Mouse (Mus musculus) midbrain, postnatal 0 days (tissue): Measurements from ENCODE around the gene Samd8. TPM values are rescaled to one million over a fixed set of nuclear protein-coding genes. Genes with fewer than 3 reads are reported as not detected.
A peak's percentile ranks its signal among the peaks of the same experiment; 100 is the strongest.

Experiments used
- ATAC-seq: fragments of 200-750 bp; cut with Nextera tagmentation; 2 replicates; pipeline ENCODE4 v1.8.0; 2017; ENCODE audit warnings: moderate number of reproducible peaks, mild to moderate bottlenecking, moderate TSS enrichment, moderate library complexity; ENCODE audit not compliant: low FRiP score
- DNase-seq: peaks from one replicate; pipeline ENCODE4 v3.0.0-alpha.2; 2015; ENCODE audit warnings: low spot score
- H3K27ac ChIP-seq: fragments of 300-500 bp; sonication (generic); 2 replicates; pipeline ENCODE4 v1.5.1; 2014; ENCODE audit warnings: low read depth, mild to moderate bottlenecking, low read length, mixed read lengths
- H3K27me3 ChIP-seq: fragments of 300-500 bp; sonication (generic); 2 replicates; pipeline ENCODE4 v1.6.1; 2014; ENCODE audit warnings: low read length, control low read depth, mixed read lengths; ENCODE audit not compliant: insufficient read depth
- H3K36me3 ChIP-seq: fragments of 300-500 bp; sonication (generic); 2 replicates; pipeline ENCODE4 v1.6.1; 2014; ENCODE audit warnings: low read length, control low read depth, mixed read lengths; ENCODE audit not compliant: insufficient read depth
- H3K4me1 ChIP-seq: fragments of 300-500 bp; sonication (generic); 2 replicates; pipeline ENCODE4 v1.6.1; 2014; ENCODE audit warnings: mild to moderate bottlenecking, control low read depth, antibody characterized with exemption, low read length, mixed read lengths; ENCODE audit not compliant: insufficient read depth
- H3K4me2 ChIP-seq: fragments of 300-500 bp; sonication (generic); 2 replicates; pipeline ENCODE4 v1.6.1; 2014; ENCODE audit warnings: low read depth, mild to moderate bottlenecking, low read length, mixed read lengths; ENCODE audit not compliant: poor library complexity, severe bottlenecking
- H3K4me3 ChIP-seq: fragments of 300-500 bp; sonication (generic); 2 replicates; pipeline ENCODE4 v1.5.1; 2014; ENCODE audit warnings: low read depth, mild to moderate bottlenecking, low read length, moderate library complexity
- H3K9ac ChIP-seq: fragments of 300-500 bp; sonication (generic); replicated peaks from 2 replicates; pipeline ENCODE4 v1.6.1; 2014; ENCODE audit warnings: mild to moderate bottlenecking, low read length, moderate library complexity, mixed read lengths; ENCODE audit not compliant: poor library complexity, severe bottlenecking
- H3K9me3 ChIP-seq: fragments of 300-500 bp; sonication (generic); 2 replicates; pipeline ENCODE4 v1.6.1; 2016; ENCODE audit warnings: low read length, control low read depth
- CTCF ChIP-seq: IDR thresholded peaks from 2 replicates; pipeline ENCODE4 v1.5.1; 2016; ENCODE audit warnings: antibody characterized with exemption, mild to moderate bottlenecking
- WGBS: fragments of 180-500 bp; shearing (Covaris S2); extraction: QIAGEN DNeasy Blood & Tissue Kit; methylation state at CpG from one replicate; pipeline ENCODE4 v1.1.7; 2014; 5-methylcytosine and 5-hydroxymethylcytosine counted together
- polyA plus RNA-seq: library from polyadenylated mRNA; unstranded; fragments of >200 nt; fragmentation: Nextera tagmentation; extraction: Ambion mirVana; gene quantifications from 2 replicates; pipeline ENCODE4 v1.2.1, GENCODE M21; 2015
- total RNA-seq: library from RNA; depleted of rRNA; stranded (reverse); fragments of >200 nt; gene quantifications from 2 replicates; pipeline ENCODE4 v1.2.3, GENCODE M21; 2014

The Samd8 gene
- total and polyA plus RNA-seq, 2 experiments from 2014 or later: 28.6 to 65.9 TPM

DNA sequence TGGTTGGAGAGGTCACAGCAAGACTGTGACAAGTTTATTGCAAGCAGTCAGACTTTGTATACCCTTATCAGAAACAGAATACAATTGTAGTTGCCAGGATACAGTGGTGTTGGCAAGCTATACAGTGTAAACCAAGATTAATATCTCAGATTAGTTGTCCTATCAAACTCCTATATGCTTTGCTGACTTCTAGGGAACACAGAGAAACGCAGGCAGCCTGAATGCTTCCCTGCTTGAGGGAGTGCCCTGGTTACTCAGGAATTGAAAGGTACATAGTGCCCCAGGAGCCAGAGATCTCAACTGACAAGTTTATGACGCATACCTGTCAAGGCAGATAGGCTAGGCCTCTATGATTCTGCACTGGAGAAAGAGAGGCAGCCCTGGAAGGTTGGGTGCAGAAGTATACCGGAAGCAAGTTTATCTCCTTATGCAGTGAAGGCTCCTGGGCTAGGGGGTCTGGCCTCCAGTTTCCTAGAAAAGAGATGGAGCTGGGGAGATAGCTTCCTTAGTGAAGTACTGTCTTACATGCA lies 56.4 kb downstream of the Samd8 start:
- WGBS: 91% methylated on average over 3 of the region's 3 CpGs
- H3K9ac ChIP-seq: no peak overlapping the region
- H3K4me2 ChIP-seq: no peak overlapping the region
- H3K4me3 ChIP-seq: no peak overlapping the region
- no peaks in the 10 kb centered on the region for H3K27me3 ChIP-seq
- TF ChIP-seq CTCF: no peak
- H3K36me3 ChIP-seq: no peaks in the 10 kb centered on the region
- ATAC-seq: no peak
- no peaks in the 10 kb centered on the region for H3K4me1 ChIP-seq
- no peak for DNase-seq
- no peak overlapping the region for H3K27ac ChIP-seq
- H3K9me3 ChIP-seq: no peaks in the 10 kb centered on the region

DNA sequence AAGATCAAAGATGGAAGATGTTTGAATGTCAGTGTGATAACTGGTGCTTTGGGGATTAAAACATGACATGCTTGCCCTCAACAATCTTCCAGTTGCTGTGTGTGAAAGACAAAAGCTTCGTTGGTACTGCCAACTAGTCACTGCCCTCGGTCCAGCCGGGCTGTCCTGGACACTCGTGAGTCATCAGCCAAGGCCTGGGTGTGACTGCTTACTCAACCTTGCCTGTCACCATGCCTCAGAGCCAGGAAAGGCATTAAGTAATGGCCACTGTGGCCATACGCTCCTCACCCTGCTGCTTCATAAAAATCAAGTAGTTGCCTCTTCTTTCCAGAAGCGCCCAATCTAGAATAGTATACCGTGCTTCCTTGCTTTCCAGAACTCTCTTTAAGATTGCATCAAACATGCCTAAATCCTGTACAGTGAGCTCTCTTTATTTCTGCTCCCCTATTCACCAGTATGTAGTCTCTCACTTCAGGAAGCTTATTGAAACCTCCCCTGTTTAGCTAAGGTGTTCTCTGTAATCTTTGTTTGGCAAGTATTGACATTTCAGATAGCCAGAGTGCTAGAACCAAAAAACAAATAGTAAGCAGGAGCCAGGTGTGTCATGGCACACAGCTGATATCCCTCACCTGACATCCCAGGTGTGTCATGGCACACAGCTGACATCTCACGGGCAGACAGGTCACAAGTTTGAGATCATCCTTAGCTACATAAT lies 58.0 kb downstream of the Samd8 start:
- no peak for ATAC-seq
- no peaks in the 10 kb centered on the region for H3K36me3 ChIP-seq
- no peaks in the 10 kb centered on the region for H3K4me1 ChIP-seq
- TF ChIP-seq CTCF: no peak
- no peak overlapping the region for H3K4me2 ChIP-seq
- no peak overlapping the region for H3K9ac ChIP-seq
- H3K27ac ChIP-seq: no peak overlapping the region
- no peaks in the 10 kb centered on the region for H3K27me3 ChIP-seq
- no peak overlapping the region for H3K4me3 ChIP-seq
- no peak for DNase-seq
- no peaks in the 10 kb centered on the region for H3K9me3 ChIP-seq
- 94% methylated on average over 8 of the region's 8 CpGs for WGBS

DNA sequence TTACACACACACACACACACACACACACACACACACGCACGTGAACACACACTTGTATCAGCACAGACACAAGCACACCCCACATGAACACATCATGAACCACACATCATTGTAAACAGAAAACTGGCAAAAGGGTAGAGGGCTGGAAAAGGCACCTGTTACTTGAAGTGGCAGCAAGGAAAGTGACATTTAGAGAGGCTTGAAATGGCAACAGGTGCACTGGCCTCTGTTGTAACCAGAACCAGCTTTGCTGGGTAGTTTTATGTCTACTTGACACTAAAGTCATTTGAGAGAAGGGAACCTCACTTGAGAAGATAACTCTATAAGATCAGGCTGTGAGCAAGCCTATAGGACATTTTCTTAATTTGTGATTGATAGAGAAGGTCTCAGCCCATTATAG lies 59.1 kb downstream of the Samd8 start:
- no peaks in the 10 kb centered on the region for H3K27me3 ChIP-seq
- H3K27ac ChIP-seq: no peak overlapping the region
- no peak overlapping the region for H3K9ac ChIP-seq
- no peak overlapping the region for H3K4me3 ChIP-seq
- no peak overlapping the region for H3K4me2 ChIP-seq
- DNase-seq: no peak
- no peaks in the 10 kb centered on the region for H3K36me3 ChIP-seq
- WGBS: 97% methylated on average over 2 of the region's 2 CpGs
- H3K9me3 ChIP-seq: no peaks in the 10 kb centered on the region
- TF ChIP-seq CTCF: no peak
- no peak for ATAC-seq
- H3K4me1 ChIP-seq: no peaks in the 10 kb centered on the region

DNA sequence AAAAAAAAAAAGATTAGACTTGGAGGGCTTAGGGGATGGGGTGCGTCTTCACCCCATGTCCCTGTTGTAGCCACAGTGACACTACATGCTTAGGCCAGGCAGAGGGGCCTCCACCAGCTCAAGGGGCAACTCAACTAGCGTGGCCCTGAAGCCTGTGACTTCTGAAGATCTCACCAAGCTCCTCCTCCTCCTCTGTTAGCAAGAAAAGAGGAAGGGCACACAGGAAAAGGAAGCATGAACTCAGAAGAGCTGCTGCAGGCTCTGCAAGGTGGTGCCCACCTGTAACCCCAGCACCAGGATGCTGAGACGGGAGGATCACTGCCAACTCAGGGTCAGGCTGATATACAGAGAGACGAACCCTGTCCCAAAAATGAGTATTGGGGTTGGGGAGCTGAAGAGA lies 61.0 kb downstream of the Samd8 start:
- 83% methylated on average over 4 of the region's 4 CpGs for WGBS
- H3K27ac ChIP-seq: no peak overlapping the region
- ATAC-seq (no peak), DNase-seq (no peak)
- no peak overlapping the region for H3K4me3 ChIP-seq
- no peaks in the 10 kb centered on the region for H3K9me3 ChIP-seq
- H3K9ac ChIP-seq: no peak overlapping the region
- no peaks in the 10 kb centered on the region for H3K27me3 ChIP-seq
- no peak overlapping the region for H3K4me2 ChIP-seq
- no peak for TF ChIP-seq CTCF
- H3K36me3 ChIP-seq: no peaks in the 10 kb centered on the region
- H3K4me1 ChIP-seq: no peaks in the 10 kb centered on the region

DNA sequence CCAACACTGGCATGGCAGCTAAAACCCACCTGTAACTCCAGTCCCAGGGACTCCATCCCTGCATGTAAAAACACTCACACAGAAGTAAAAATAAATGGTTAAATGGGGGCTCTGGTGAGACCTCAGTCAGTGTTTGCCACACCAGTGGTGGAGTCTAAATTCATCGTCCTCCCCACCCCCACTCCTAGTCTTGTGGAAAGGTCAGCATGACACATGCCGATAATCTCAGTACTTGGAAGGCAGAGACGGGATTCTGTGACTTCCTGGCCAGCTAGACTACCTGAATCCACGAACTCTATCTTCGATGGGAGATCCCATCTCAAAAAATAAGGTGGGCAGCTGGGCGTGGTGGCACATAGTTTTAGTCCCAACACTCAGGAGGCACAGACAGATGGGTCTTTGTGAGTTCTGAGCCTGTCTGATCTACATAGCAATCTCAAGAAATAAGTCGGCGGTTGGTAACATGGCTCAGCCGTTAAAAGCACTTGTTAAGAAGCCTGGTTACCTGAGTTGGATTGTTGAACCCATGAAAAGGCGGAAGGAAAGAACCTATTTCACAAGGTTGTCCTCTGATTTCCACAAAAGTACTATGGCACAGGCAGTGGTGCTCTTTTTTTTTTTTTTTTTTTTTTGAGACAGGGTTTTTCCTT lies 61.5 kb downstream of the Samd8 start:
- Histone ChIP-seq H3K9ac (no peak overlapping the region), H3K27me3 (no peaks in the 10 kb centered on the region), H3K4me2 (no peak overlapping the region), H3K9me3 (no peaks in the 10 kb centered on the region), H3K4me1 (no peaks in the 10 kb centered on the region), H3K27ac (no peak overlapping the region), H3K36me3 (no peaks in the 10 kb centered on the region), H3K4me3 (no peak overlapping the region)
- DNase-seq: no peak
- ATAC-seq: no peak
- WGBS: 87% methylated on average over 10 of the region's 10 CpGs
- TF ChIP-seq CTCF: no peak

DNA sequence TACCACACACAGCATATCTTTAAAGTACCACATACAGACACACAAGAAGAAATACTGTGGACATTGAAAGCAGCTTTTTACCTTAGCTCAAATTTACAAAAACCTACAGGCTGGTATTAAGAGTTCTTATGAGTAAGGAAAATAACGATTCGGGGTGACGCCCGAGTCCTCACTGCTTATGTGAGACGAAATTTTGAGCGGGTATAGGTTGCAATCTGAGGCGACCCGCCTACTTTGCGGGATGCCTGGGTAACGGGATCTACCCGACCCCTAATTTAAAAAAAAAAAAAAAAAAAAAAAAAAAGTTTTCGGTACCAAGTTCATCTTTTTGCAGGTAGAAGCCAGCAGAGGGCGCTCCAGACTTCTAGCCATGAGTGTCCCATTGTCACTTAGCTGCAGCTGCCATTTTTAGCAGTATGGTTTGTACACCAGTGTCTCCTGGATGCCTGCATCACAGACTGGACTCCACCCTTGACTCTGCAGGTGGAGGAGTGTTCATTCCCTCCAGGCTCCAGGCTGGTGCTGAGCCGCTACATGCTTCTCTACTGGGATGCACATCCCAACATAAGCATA lies 62.3 kb downstream of the Samd8 start:
- no peaks in the 10 kb centered on the region for H3K27me3 ChIP-seq
- no peaks in the 10 kb centered on the region for H3K9me3 ChIP-seq
- no peak overlapping the region for H3K4me2 ChIP-seq
- ATAC-seq: no peak
- H3K36me3 ChIP-seq: no peaks in the 10 kb centered on the region
- TF ChIP-seq CTCF: peak; percentile 53; the same call in 1 of the 2 replicates
- no peaks in the 10 kb centered on the region for H3K4me1 ChIP-seq
- DNase-seq: peak; percentile 53
- 25% methylated on average over 14 of the region's 14 CpGs for WGBS
- no peak overlapping the region for H3K27ac ChIP-seq
- H3K4me3 ChIP-seq: no peak overlapping the region
- no peak overlapping the region for H3K9ac ChIP-seq
